Mouse (Mus musculus) liver, adult 2 months (tissue): ENCODE results near the gene Aff4.

Source experiments
- CTCF ChIP-seq: fragments of 200-500 bp; IDR thresholded peaks from 2 replicates; pipeline ENCODE4 v1.5.1; 2011; ENCODE audit warnings: low read depth, low read length, control low read depth
- POLR2A ChIP-seq: fragments of 200-500 bp; IDR thresholded peaks from 2 replicates; pipeline ENCODE4 v1.6.1; 2011; ENCODE audit warnings: low read length, control low read depth; ENCODE audit not compliant: insufficient read depth; ENCODE audit errors: extremely low read depth

- TF ChIP-seq CTCF (no peak), POLR2A (no peak)
Observed at GRCm38 (mm10) chr11:53332076-53332680, 18.5 kb upstream of the Aff4 start.
